Mouse (Mus musculus): ENCODE results near the gene Olfr510.
"Not testable (repeated sequence)": the region's sequence is repeated elsewhere in the genome, so short reads cannot be mapped to it uniquely, and the experiment has no call there.

The Olfr510 gene

GRCm38 (mm10) chr7:108666118-108666517 lies at the start of gene Olfr510:
TSS of gene Olfr510 (plus strand) at chr7:108666418.
- DNase-seq, result no peak

GRCm38 (mm10) chr7:108616781-108617180 lies 49.4 kb upstream of the Olfr510 start:
- not testable (repeated sequence) for DNase-seq

GRCm38 (mm10) chr7:108621514-108621913 lies 44.7 kb upstream of the Olfr510 start, which contains the start of gene Olfr507:
TSS of gene Olfr507 (plus strand) at chr7:108621814.
- no peak for DNase-seq

GRCm38 (mm10) chr7:108629694-108630093 lies 36.5 kb upstream of the Olfr510 start, which contains the start of gene Olfr508:
TSS of gene Olfr508 (plus strand) at chr7:108629994.
- DNase-seq, result no peak

- DNase-seq, result no peak
Observed at GRCm38 (mm10) chr7:108651806-108652205, 14.4 kb upstream of the Olfr510 start, which contains the start of gene Olfr509. TSS of gene Olfr509 (minus strand) at chr7:108651906.

- no peak for DNase-seq
Observed at GRCm38 (mm10) chr7:108662419-108662818, 3.8 kb upstream of the Olfr510 start.

- DNase-seq, result no peak
Observed at GRCm38 (mm10) chr7:108671058-108671457, 4.8 kb downstream of the Olfr510 start.

- DNase-seq, result no peak
Observed at GRCm38 (mm10) chr7:108678886-108679285, 12.7 kb downstream of the Olfr510 start.

GRCm38 (mm10) chr7:108713020-108713419 lies 46.8 kb downstream of the Olfr510 start, which contains the start of gene Olfr512:
TSS of gene Olfr512 (plus strand) at chr7:108713320.
- no peak for DNase-seq
